Mouse (Mus musculus) testis, postnatal 14 days (tissue): ENCODE results near the gene Rnf19b.

Experiments
- DNase-seq: peaks from one replicate; pipeline ENCODE4 v3.0.0; 2021; ENCODE audit warnings: low spot score

Gene Rnf19b

DNA sequence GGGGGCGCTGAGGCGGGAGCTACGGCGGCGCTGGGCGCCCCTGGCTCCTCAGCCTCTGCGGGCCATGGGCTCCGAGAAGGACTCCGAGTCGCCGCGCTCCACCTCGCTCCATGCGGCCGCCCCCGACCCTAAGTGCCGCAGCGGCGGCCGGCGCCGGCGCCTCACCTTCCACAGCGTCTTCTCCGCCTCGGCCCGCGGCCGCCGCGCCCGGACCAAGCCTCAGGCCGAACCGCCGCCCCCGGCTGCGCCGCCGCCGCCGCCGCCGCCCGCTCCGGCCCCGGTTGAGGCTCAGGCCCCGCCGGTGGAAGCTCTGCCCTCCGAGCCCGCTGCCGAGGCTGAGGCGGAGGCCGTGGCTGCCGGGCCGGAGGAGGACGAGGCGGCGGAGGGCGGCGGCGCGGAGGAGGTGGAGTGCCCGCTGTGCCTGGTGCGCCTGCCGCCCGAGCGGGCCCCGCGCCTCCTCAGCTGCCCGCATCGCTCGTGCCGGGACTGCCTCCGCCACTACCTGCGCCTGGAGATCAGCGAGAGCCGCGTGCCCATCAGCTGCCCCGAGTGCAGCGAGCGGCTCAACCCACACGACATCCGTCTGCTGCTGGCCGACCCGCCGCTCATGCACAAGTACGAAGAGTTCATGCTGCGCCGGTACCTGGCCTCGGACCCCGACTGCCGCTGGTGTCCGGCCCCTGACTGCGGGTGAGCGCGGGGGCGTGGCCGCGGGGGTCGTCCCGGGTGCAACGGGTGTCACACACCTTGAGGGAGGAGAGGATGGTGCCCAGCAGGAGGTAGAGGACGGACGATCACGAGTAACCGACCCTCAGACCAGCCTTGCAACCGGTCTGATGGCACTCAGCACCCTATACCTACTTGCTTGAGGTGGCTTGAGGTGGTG, at the start of gene Rnf19b:
Rnf19b (plus strand) TSS at position 65 of the 886 bp plus-strand sequence.
- peak; percentile 70 for DNase-seq

DNA sequence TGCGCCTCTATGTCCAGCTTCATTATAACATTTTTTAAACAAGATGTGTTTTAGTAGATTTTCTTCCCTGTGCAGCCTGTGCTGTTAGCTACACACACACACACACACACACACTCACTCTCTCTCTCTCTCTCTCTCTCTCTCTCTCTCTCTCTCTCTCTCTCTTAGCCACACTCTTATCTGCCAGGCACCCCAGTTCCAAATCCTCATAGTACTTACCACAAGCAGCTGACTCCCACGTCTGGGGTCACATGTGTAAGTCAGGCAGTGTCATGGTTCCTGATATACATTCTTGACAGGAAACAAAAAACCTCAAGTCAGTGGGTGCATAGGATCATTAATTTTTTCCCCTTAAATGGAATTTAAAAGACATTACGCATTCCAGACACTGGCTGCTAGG, 49.4 kb upstream of the Rnf19b start:
- no peak for DNase-seq

DNA sequence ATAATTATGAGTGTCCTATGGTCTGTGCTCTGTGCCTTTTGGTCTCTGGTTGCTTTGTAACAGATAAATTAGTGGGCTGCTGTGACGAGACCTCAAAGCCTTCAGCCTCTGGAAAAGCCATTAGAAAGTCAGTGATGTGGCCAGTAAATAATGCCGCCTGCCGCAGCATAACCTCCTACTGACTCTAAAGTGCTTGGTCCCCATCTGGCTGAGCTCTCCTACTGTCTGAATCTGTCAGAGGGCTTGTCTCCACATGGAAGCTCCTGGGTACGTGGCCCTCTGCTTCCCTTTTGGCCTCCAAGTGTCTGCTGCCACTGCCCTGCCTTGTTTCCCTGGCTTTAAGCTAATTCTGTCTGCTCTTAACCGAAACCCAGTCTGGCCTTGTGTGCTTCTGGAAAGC, 48.5 kb upstream of the Rnf19b start:
- no peak for DNase-seq

DNA sequence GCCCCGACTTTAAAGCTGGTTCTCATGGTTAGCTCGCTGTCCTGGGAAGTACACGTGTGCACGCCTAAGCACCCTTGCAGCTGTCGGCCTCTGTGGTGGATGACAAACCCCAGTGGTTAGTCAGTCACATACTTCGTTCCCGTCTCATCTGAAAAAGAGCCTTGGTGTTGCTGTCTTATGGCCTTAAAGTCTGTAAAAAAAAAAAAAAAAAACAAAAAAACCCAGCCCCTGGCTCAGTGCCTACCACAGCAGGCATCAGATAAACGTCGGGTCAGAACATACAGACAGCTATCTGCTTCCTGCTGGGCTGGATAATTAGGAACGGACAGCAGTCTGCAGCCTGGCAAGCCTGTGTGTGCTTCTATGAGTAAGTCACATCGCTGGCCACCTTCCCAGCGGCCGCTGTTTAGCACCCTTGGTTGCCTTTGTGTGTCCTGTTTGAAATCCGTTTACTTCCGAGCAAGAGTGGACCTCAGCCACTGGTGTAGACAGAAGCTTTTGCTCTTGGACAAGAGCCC, 46.4 kb upstream of the Rnf19b start:
- peak; percentile 33 for DNase-seq

DNA sequence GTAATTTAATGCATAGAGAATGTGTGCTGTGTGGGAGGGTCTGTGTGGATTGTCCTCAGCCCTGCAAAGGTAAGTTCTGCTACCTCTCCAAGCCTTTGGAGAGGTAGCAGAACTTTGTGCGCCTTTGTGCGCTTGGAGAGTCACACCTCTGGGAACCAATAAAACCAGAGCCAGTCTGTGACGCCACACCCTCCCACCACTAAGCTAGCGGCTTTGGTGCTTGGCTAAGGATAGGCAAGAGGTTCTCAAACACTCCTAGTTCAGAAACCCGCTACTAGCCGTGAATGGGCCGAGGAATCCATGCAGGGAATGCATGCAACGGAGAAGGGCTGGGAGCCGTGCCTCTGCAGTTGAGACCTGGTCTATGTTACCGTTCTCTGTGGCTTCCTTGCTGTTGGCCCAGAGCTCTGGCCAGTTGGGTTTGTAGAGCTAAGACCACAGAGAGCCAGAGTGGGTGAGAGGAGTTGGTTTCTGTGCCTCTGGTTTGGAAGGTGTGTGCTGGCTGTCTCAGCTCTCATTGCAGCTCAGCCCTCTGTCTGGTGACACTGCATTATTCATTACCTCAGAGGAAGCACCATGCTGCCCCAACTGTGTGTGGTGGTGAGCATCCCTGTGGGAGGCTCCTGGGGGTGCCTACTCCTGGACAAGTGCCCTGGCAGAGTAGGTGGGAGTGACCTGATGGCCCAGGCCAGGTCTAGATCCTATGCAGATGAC, 44.8 kb upstream of the Rnf19b start:
- no peak for DNase-seq

DNA sequence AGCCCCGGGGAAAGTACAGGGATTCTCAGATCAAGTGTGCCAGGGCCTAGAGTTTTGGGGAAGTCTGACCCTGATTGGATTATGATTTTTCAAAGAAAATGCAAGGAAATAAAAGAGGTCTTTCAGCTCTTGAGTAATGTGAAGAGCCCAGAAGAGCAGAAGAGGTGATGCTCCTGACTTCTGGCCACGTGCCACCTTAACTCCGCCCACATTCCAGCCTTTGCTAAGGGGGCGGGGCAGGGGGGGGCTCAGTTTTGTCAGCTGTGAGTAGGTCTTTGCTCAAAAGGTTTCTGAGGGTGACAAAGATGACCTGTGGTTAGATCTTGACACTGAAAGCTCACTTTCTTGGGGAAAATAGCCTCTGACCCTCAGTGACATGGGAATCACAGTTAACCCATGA, 41.7 kb upstream of the Rnf19b start:
- no peak for DNase-seq

DNA sequence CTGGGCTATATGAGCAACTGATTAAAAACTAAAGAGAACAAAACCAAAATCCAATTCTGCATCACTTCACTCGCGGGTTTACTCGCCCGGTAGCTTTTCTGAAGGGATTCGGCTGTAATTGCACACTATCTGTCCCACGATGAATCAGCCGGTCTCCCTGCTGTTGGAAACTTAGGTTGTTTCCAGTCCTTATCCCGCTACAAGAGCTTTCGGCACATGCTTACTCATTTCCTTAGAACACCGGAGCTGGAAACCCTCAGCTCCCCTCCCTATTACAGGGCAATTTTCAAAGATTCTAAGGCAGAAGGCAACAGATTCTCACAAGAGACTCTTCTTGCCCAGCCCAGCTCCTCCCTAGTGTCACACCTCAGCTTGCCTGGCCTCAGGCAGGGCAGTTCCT, 40.9 kb upstream of the Rnf19b start:
- no peak for DNase-seq

DNA sequence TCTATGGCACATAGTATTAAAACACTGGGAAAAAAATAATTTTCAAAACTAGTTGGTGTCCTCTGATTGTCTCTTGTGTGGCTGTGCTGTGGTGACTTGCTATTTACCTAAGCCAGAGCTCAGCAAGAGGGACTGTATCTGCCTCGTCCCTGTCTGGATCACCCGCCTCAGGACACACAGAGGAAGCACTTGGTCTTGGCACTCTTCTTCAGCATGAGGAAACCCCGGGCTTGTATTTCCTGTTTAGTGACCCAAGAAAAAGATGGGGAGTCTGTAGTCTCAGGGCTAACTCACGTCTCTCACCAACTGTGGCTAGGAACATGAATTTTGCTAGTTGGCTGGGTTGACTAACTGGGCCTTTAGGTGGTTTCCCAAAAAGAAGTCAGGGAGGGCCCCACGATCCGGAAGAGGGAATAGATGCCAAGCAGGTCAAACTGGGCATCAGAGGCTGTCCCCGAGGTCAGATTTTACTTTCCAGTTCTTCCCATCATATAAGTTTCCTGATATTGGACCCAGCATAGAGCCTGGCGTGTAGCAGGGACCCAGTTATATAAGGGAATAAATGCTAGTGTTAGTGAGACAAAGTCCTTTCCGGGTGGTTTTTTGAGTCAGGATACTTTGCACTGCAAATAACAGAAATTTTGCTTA, 39.2 kb upstream of the Rnf19b start:
- DNase-seq, result no peak

DNA sequence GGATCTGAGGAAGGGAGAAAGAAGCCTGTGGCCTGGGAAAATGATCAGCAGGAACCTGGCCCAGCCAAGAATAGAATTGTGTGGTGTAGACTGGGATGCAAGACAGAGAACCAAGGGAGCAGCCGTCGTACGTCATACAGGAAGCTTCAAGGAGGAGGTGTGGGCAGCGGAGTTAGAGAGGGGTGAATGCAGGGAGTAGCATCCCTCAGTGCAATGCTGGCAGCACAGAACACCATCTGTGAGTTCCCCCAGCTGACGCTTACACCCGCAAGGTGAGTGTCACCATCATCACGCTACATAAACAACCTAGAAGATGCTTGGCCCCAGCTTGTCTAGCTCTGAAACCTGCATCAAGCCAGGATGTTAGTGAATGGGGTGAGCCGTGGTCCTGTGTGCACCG, 38.3 kb upstream of the Rnf19b start:
- DNase-seq, result no peak

DNA sequence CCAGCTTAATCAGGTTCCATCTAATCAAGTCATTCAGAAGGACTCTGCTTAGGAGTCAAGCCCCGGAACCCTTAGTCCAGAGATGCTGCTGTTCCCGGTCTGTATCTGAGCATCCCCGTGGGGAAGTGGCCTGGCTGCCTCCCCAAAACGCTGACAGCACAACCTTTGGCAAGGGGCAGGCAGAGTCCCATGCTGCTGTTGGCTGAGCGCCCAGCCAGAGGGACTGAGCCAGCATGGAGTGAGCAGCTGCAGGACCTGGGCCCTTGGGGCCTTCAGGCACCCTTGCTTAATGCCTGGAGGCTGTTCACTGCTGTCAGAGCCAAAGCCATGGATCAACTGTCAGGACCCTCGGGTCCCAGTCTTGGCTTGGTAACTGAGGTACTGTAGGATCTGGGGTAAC, 37.6 kb upstream of the Rnf19b start:
- peak; percentile 66 for DNase-seq

DNA sequence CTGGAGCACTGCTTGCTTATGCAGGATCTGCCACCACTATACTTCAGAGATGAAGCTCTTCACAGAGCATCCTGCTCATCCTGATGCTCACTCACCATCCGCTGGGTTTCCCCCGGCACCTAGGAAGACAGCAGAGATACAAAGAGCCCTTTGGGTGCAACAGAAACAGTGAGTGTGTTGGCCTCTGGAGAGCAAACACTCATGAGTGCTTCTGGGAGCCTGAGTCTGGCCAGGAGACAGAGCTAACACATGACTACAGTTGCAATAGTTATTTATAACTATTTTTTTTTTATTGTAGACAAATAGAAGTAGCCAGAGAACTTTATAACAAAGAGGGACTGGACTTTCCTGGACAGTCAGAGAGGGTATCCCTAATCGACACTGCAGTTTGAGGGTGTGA, 36.6 kb upstream of the Rnf19b start:
- DNase-seq, result no peak

DNA sequence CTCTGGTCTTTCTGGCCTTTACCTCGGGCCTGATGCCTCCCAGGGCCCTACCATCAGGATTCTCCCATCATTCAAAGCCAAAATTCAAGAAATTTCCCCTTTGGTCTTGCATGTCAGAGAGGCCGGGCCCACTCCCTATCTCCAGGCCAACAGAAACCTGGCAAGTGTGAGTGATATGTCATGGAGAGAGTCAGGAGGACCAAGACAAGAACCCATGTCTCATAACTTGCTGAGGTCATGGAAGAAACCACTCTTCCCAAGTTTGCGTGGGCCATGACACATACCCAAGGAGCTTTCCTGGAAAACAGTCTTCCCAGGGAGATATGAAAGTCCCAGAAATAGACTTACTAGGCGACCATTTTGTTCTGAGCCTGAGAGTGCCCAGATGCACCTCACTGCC, 36.2 kb upstream of the Rnf19b start:
- no peak for DNase-seq

DNA sequence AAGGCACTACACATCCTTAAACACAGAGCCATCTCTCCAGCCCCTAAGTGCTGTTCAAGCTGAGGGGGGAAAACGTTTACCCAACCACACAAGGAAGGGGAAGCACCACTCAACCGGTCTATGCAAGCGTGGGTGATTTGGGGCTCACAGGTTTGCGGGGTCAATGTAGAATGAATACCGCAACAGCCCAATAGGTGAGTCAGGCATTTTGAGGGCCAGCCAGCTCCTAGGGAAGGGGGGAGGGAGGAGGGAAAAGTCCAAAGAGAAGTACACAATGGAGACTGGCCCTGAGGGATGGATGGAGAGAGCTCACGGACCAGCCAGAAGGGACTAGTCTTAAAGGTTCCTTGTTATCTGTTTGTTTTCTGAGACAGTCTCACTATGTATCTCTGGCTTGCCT, 34.2 kb upstream of the Rnf19b start:
- DNase-seq, result no peak

DNA sequence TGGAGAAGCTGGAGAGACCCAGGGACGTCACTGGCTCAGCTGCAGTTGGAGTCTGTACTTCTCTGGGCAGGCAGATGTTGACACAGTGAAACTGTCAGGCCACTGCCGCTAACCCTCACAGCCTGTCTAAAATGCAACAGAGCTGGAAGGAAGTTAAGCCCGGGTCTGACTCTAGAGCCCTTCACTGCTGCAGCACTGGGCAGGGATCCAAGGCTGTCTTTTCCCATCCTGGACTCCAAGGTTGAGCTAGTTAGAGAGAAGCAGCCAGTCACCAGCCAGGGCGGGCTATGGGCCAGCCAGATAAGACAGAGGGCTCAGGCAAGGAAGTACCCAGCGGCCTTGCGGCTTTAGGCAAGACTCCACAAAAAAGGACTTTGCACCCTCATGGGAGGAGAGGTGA, 33.3 kb upstream of the Rnf19b start:
- peak; percentile 84 for DNase-seq

DNA sequence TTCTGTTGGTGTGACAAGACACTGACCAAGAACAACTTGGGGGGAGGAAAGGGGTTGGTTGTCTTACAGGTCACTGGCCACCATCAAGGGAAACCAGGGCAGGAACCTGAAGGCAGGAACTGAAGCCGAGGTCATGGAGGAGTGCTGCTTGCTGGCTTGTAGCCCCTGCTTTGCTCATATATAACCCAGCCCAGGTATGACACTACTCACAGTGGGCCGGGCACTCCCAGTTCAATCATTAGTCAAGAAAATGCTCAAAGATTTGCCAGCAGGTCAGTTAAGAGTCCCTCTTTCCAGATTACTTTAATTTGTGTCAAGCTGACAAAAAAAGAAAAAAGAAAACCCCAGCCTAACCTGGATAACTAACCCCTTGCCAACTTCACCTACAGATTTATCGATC, 32.4 kb upstream of the Rnf19b start:
- no peak for DNase-seq

DNA sequence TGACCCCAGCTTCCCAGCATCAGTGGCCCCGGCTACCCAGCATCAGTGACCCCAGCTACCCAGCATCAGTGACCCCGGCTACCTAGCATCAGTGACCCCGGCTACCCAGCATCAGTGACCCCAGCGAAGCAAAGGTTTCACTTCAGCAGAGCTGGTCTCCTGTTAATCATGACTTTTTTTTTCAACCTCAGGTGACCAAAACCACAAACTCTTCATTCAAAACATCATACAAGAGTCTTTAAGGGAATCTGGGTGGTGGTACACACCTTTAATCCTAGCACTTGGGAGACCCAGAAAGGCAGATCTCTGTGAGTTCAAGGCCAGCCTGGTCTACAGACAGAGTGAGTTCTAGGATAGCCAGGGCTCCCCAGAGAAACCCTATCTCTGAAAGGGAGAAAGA, 27.3 kb upstream of the Rnf19b start:
- DNase-seq, result no peak

DNA sequence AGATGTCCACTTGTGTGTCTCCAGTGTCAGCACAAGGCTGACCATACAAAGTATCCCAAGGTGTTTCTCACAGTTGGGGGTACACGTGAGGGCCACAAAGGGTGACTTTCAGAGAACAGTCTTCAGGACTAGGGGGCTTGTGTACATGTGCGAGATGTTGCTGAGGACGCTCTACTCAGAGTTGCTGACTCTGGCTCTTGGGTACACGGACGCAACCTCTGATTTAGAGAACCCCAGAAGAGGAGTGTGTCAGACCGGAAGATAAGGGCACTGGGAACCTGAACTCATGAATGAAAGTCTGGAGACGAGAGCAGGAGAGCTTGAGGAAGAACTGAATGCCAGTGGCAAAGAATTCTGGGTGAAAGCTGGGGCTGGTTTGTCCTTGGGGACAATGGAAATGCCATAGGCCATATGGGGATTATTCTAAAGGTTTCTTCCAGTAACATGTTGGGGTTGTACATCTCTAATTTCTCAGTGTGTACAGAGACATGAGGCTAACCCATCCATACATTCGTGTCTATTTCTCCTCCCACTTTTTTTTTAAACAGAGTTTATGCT, 26.6 kb upstream of the Rnf19b start:
- DNase-seq, result no peak

DNA sequence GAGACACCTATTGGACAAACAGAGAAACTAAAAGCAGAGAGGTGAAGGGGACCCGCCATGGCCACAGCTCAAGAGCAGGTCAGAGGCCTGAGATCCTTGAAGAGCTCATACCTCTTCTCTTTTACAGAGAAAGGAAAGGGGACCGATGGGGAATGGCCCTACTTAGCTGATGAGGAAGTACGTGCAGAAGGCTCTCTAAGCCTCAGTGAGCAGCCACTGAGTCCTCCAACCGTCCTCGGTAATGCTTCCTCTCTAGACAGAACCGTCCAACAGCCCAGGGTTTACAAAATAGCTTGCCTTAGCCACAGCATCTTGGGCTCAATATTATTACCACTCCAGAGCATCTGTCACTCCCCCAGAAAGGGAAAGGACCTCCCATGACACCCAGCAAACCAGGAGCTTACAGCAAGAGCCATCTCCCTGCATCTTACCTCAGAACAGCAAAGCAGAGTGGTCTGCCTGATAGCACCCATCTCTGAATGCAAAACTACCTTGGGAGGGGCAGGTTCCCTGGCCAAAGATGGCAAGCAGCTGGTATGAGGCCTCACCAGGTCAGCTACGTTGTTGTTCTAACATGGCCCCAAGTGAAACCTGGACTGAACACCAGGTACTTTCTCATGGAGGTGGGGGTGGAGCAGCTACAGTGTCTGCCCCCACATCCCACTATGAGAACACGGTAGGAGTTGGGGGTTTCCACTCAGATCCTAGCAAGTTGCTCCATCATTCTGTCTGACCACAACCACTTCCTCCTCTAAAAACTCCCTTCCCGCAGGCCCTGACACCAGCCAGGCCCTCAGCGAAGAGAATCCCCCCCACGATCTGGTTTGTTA, 25.7 kb upstream of the Rnf19b start:
- no peak for DNase-seq

DNA sequence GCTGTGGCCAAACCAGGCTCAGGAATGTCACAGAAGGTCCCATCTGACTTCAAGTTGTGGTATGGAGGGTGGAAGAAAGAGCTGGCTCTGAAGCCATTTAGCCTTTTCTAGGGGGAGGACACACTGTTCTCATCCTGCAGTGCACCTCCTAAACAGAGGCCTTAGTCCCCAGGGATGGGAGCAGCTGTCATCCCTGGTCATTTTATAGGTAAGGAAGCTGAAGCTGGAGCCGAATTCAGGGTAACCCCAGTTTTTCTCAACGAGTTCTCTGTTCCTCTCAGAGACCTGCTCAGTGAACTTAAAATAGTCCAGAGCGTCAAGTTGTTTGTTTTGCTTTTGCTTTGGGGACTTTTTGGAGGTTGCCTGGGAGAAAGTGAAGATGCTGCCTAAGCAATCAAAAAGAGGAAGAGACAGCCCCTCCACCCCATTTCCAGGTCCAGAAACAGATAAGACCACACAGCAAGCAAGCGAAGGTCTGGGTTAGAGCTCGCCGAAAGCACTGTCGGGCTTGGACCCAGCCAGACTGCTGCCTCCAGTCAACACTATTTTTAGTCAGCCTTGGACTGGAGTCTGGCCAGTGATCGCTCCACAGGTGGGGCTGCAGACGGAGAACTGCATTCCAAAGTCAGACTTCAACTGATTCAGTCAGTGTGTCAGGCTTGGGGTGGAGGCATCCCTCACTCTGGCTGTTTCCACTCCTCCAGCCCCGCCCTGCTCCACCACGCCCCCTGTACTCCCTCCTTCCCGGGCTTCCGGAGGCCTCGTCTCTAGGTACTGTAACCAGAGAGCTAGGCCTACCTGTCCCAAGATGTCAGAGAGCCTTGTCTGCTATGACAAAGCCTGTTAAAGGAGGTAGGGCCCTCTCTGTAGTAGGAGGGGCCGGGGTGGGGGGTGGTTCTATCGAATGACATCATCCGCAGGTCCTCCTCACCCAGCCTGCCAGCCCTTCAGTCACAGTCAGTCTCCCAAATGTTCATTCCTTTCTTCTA, 24.8 kb upstream of the Rnf19b start:
- peak; percentile 48 for DNase-seq

DNA sequence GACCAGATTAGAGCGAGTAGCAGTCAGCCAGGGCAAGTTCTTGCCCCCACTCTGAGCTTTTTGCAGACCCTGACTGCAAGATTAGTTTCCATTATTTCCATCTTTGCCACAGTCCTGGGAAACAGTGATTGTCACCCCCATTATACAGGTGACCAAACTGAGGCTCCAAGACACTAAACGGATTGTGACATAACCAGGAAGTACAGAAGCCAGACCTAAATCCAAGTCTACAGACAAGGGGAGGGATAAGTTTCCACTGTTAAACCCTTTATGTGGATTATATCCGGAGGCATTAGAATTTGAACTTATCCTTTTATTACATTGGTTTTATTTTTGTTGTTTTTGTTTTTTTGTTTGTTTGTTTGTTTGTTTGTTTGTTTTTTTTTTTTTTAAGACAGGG, 23.8 kb upstream of the Rnf19b start:
- DNase-seq, result no peak
